ENCODE assay signal across 20 mouse cellular contexts in genomic region chr7:79360056-79360455, GRCm38 (mm10). TPM values are rescaled to one million over a fixed set of nuclear protein-coding genes. Genes with fewer than 3 reads are reported as not detected.
DNase-seq lines count a peak whose midpoint lies in the region; ATAC-seq lines count a peak whose summit lies in the region.
"Had no signal": no experiment of that assay in that cellular context is flagged by ENCODE, and none has a peak within 500 bp of the region (broad histone marks: within the 10 kb centered on the region; RNA-seq: fewer than 3 reads in every experiment).

No protein-coding gene starts in this region.

- no peak for DNase-seq in heart, adult 18-20 months
- peak; percentile 17 for DNase-seq in left cerebral cortex, postnatal 4 days
- no peak for DNase-seq in left cerebral cortex, adult 18-20 months (ENCODE audit: low spot score in 2 of 2)
- DNase-seq in ZHBTc4 (ENCODE audit: low read depth, low spot score): peak; percentile 42
- DNase-seq in mesoderm, embryonic 11.5 days (ENCODE audit: low read depth, low spot score): peak; percentile 21
- DNase-seq: cerebellum, postnatal 36 days; gastrocnemius, postnatal 36 days; layer of hippocampus, adult 9-11 months; liver, embryonic 13.5 days; thymus, adult 18-20 months had no signal

- intact Hi-C loops in left cerebral cortex, postnatal 4 days (cut with DNase I): no loop called here

- no peak for ATAC-seq in heart, embryonic 15.5 days (replicated peaks; ENCODE audit: insufficient number of reproducible peaks, insufficient read depth, low FRiP score, low read depth)
- ATAC-seq in megakaryocyte-erythroid progenitor cell, adult 5-6 weeks (replicated peaks; ENCODE audit: low FRiP score, low TSS enrichment, poor library complexity, severe bottlenecking): no peak
- ATAC-seq: intestine, embryonic 16.5 days; lung, postnatal 0 days; Patski had no signal

- peaks cover 7% of the 10 kb centered on the region; the same call in 1 of the 2 replicates for H3K27me3 ChIP-seq in heart, embryonic 15.5 days
- H3K27me3 ChIP-seq: liver, embryonic 13.5 days; midbrain, embryonic 12.5 days; Patski had no signal

- no peak overlapping the region; the same call in 1 of the 2 replicates for H3K27ac ChIP-seq in heart, embryonic 15.5 days
- H3K27ac ChIP-seq: kidney, postnatal 0 days; limb, embryonic 10.5 days; liver, embryonic 13.5 days; midbrain, embryonic 12.5 days had no signal

- H3K9me3 ChIP-seq in heart, embryonic 15.5 days (replicated peaks): no peaks in the 10 kb centered on the region
- H3K9me3 ChIP-seq: limb, embryonic 10.5 days; liver, embryonic 13.5 days; midbrain, embryonic 12.5 days had no signal

- no peak overlapping the region for H3K9ac ChIP-seq in heart, embryonic 15.5 days
- H3K9ac ChIP-seq: liver, embryonic 13.5 days; midbrain, embryonic 12.5 days had no signal

- H3K36me3 ChIP-seq in heart, embryonic 15.5 days: no peaks in the 10 kb centered on the region

- peak overlapping the region; percentile 58 for H3K4me2 ChIP-seq in heart, embryonic 15.5 days
- H3K4me2 ChIP-seq: liver, embryonic 13.5 days; midbrain, embryonic 12.5 days had no signal

- peaks cover 62% of the 10 kb centered on the region for H3K4me1 ChIP-seq in heart, embryonic 15.5 days (replicated peaks)

- WGBS in heart, embryonic 15.5 days: 46% methylated on average over 11 of the region's 11 CpGs

- peak overlapping the region; percentile 26 for H3K4me3 ChIP-seq in heart, embryonic 15.5 days
- H3K4me3 ChIP-seq: limb, embryonic 10.5 days; liver, embryonic 13.5 days; midbrain, embryonic 12.5 days had no signal

RNA-seq across cellular contexts. Expression of gene Rlbp1, which starts 26.8 kb away (rescaled TPM):
- 0.30 TPM in 1 of 2 replicates, not detected in the other for polyA plus RNA-seq in heart, embryonic 15.5 days (2015; fragmentation: Nextera tagmentation; extraction: Ambion mirVana)
- not detected for total RNA-seq in heart, adult 18-20 months (2021)
- 10 to 100 TPM; 45.0 to 49.2 TPM for total RNA-seq in left cerebral cortex, postnatal 4 days (2021)
- total RNA-seq in left cerebral cortex, adult 18-20 months (2021): 10 to 100 TPM; 24.8 to 27.9 TPM
- 1.9 TPM in 1 of 2 replicates, not detected in the other for total RNA-seq in megakaryocyte-erythroid progenitor cell, adult 5-6 weeks (2014; fragmentation: Nextera tagmentation)
- not detected in 2 replicates for total RNA-seq in megakaryocyte-erythroid progenitor cell, adult 5-6 weeks (2017)
- total RNA-seq: adrenal gland, adult 18-20 months; gastrocnemius, postnatal 36 days; neutrophil, adult 5-6 weeks had no signal
- polyA plus RNA-seq: Patski had no signal

RNA-seq across cellular contexts. Expression of gene Fanci, which starts 31.7 kb away (rescaled TPM):
- 7.3 and 8.1 TPM in 2 replicates for polyA plus RNA-seq in heart, embryonic 15.5 days (2015; fragmentation: Nextera tagmentation; extraction: Ambion mirVana)
- under 1 TPM; 0.32 to 0.36 TPM for total RNA-seq in heart, adult 18-20 months (2021)
- total RNA-seq in left cerebral cortex, postnatal 4 days (2021): 1 to 10 TPM; 2.0 to 2.4 TPM
- total RNA-seq in left cerebral cortex, adult 18-20 months (2021): 1 to 10 TPM in 1 of 2 experiments, under 1 TPM in 1; 0.42 to 1.3 TPM
- total RNA-seq in megakaryocyte-erythroid progenitor cell, adult 5-6 weeks (2014; fragmentation: Nextera tagmentation): 19.0 and 19.5 TPM in 2 replicates
- 25.3 and 25.6 TPM in 2 replicates for total RNA-seq in megakaryocyte-erythroid progenitor cell, adult 5-6 weeks (2017)

Comparison
In these comparisons a context has a peak if more than half of its experiments do, and no peak if none do; other contexts are left out.
1. DNase-seq: peak in left cerebral cortex, postnatal 4 days (single experiment), ZHBTc4 (single experiment) and mesoderm, embryonic 11.5 days (single experiment); none in heart, adult 18-20 months (0 of 2) and left cerebral cortex, adult 18-20 months (0 of 2).
2. RNA of gene Rlbp1, which starts 26.8 kb away (total RNA-seq): 45.0 to 49.2 TPM in left cerebral cortex, postnatal 4 days and 24.8 to 27.9 TPM in left cerebral cortex, adult 18-20 months; not detected in heart, adult 18-20 months and 1.9 TPM in megakaryocyte-erythroid progenitor cell, adult 5-6 weeks; every median in the first group is over 4 times any median in the second.
3. RNA of gene Fanci, which starts 31.7 kb away (total RNA-seq): 19.0 to 25.6 TPM in megakaryocyte-erythroid progenitor cell, adult 5-6 weeks; 2.0 to 2.4 TPM in left cerebral cortex, postnatal 4 days, 0.42 to 1.3 TPM in left cerebral cortex, adult 18-20 months and 0.32 to 0.36 TPM in heart, adult 18-20 months; every median in the first group is over 4 times any median in the second.